Mouse (Mus musculus) embryonic facial prominence, embryonic 10.5 days (tissue): Measurements from ENCODE around the gene Galnt6. TPM values are rescaled to one million over a fixed set of nuclear protein-coding genes. Genes with fewer than 3 reads are reported as not detected.
A peak's percentile ranks its signal among the peaks of the same experiment; 100 is the strongest.

Source experiments
- DNase-seq: peaks from one replicate; pipeline ENCODE4 v3.0.0-alpha.2; 2017; ENCODE audit warnings: low spot score
- H3K27ac ChIP-seq: fragments of 300-500 bp; sonication (generic); replicated peaks from 2 replicates; pipeline ENCODE4 v1.5.1; 2016; ENCODE audit warnings: mild to moderate bottlenecking
- H3K27me3 ChIP-seq: fragments of 300-500 bp; sonication (generic); replicated peaks from 2 replicates; pipeline ENCODE4 v1.6.1; 2016; ENCODE audit warnings: low read depth, mild to moderate bottlenecking; ENCODE audit not compliant: poor library complexity, severe bottlenecking
- H3K36me3 ChIP-seq: fragments of 300-500 bp; sonication (generic); replicated peaks from 2 replicates; pipeline ENCODE4 v1.6.1; 2016; ENCODE audit warnings: mild to moderate bottlenecking, moderate library complexity
- H3K4me1 ChIP-seq: fragments of 300-500 bp; sonication (generic); 2 replicates; pipeline ENCODE4 v1.6.1; 2016
- H3K4me3 ChIP-seq: fragments of 300-500 bp; sonication (generic); 2 replicates; pipeline ENCODE4 v1.5.1; 2016; ENCODE audit warnings: mild to moderate bottlenecking, moderate library complexity
- H3K9me3 ChIP-seq: fragments of 300-500 bp; sonication (generic); 2 replicates; pipeline ENCODE4 v1.6.1; 2016; ENCODE audit warnings: mild to moderate bottlenecking
- WGBS: fragments of 180-500 bp; shearing (Covaris S2); methylation state at CpG from one replicate; pipeline ENCODE4 v1.1.7; 2016; 5-methylcytosine and 5-hydroxymethylcytosine counted together
- polyA plus RNA-seq: library from polyadenylated mRNA; unstranded; fragments of >200 nt; fragmentation: Nextera tagmentation; extraction: Ambion mirVana; gene quantifications from 2 replicates; pipeline ENCODE4 v1.2.1, GENCODE M21; 2016

The Galnt6 gene
- polyA plus RNA-seq, 1 experiment from 2014 or later = 0.16 TPM

GRCm38 (mm10) chr15:100762649-100763048, 33.5 kb upstream of the Galnt6 start:
- H3K9me3 ChIP-seq = no peaks in the 10 kb centered on the region
- no peaks in the 10 kb centered on the region; the same call in 1 of the 2 replicates for H3K36me3 ChIP-seq
- 52% methylated on average over 8 of the region's 8 CpGs for WGBS
- H3K27ac ChIP-seq = no peak overlapping the region
- H3K4me1 ChIP-seq = peaks cover 38% of the 10 kb centered on the region
- H3K27me3 ChIP-seq = peaks cover 11% of the 10 kb centered on the region
- DNase-seq = no peak
- H3K4me3 ChIP-seq = peak overlapping the region; percentile 74

GRCm38 (mm10) chr15:100761419-100762185, 32.4 kb upstream of the Galnt6 start, which contains the start of gene Slc4a8:
Slc4a8 (plus strand) TSS chr15:100761747.
- Histone ChIP-seq H3K4me3 (peak within 1 kb of the TSS; percentile 74), H3K9me3 (no peaks in the 10 kb centered on the region), H3K4me1 (peaks cover 36% of the 10 kb centered on the region), H3K27me3 (peaks cover 11% of the 10 kb centered on the region), H3K36me3 (no peaks in the 10 kb centered on the region; the same call in 1 of the 2 replicates), H3K27ac (peak within 1 kb of the TSS; percentile 85)
- DNase-seq = peak; percentile 98
- WGBS = under 1% methylated on average over 64 of the region's 64 CpGs

DNA sequence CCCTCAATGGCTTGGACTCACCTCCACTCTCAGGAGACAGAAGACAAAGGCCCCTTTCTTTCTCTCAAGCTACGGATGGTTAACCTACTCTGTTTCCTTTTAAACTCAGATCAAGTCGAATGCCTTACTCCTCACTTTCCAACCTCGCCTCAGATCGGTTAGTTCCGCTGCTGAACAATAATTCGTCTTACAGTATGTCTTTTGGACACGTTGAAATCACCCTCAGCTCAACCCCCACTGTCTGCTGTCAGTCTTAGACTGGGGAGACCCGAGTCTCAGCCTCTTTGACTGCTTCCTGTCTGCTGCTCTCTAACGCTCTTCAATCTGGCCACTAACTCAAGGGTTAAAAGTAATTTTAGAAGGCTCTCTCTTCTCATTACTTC, 31.9 kb upstream of the Galnt6 start:
- Histone ChIP-seq H3K27ac (peak overlapping the region; percentile 85), H3K4me3 (peak overlapping the region; percentile 74), H3K4me1 (peaks cover 34% of the 10 kb centered on the region), H3K27me3 (peaks cover 11% of the 10 kb centered on the region), H3K36me3 (no peaks in the 10 kb centered on the region; the same call in 1 of the 2 replicates), H3K9me3 (no peaks in the 10 kb centered on the region)
- 9% methylated on average over 9 of the region's 9 CpGs for WGBS
- peak; percentile 35 for DNase-seq

GRCm38 (mm10) chr15:100759286-100759685, 30.1 kb upstream of the Galnt6 start:
- Histone ChIP-seq H3K4me1 (peaks cover 49% of the 10 kb centered on the region), H3K27ac (no peak overlapping the region), H3K36me3 (no peaks in the 10 kb centered on the region), H3K9me3 (no peaks in the 10 kb centered on the region), H3K27me3 (peaks cover 11% of the 10 kb centered on the region), H3K4me3 (no peak overlapping the region)
- WGBS = 87% methylated on average over 10 of the region's 10 CpGs
- DNase-seq = no peak

GRCm38 (mm10) chr15:100757527-100757978, 28.4 kb upstream of the Galnt6 start:
- Histone ChIP-seq H3K27me3 (peaks cover 1% of the 10 kb centered on the region; the same call in 1 of the 2 replicates), H3K9me3 (no peaks in the 10 kb centered on the region), H3K27ac (no peak overlapping the region), H3K4me1 (peaks cover 46% of the 10 kb centered on the region), H3K36me3 (no peaks in the 10 kb centered on the region), H3K4me3 (peak overlapping the region; percentile 23)
- DNase-seq = peak; percentile 80
- WGBS = under 1% methylated on average over 7 of the region's 7 CpGs

GRCm38 (mm10) chr15:100755881-100756624, 26.9 kb upstream of the Galnt6 start:
- 85% methylated on average over 3 of the region's 3 CpGs for WGBS
- Histone ChIP-seq H3K9me3 (no peaks in the 10 kb centered on the region), H3K4me1 (peaks cover 32% of the 10 kb centered on the region), H3K27ac (no peak overlapping the region), H3K27me3 (no peaks in the 10 kb centered on the region; the same call in 1 of the 2 replicates), H3K4me3 (no peak overlapping the region), H3K36me3 (no peaks in the 10 kb centered on the region)
- no peak for DNase-seq

DNA sequence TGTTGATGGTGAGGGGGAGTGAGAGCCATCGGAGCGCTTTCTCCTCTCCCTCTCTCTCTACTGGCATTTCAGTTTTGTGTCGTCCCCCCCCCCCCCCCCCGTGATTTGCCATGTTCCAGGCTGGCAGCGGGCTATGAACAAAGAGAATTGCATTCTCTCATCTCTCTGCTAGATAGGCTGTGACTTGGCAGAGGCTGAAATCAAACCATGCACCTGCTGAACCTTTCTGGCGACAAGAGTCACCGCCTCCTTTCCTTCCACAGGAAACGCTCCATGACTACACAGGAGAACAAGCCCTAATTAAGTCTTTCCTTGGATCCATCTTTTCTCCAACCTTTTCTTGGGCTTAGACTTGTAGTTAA, 26.3 kb upstream of the Galnt6 start:
- Histone ChIP-seq H3K36me3 (no peaks in the 10 kb centered on the region), H3K27me3 (no peaks in the 10 kb centered on the region; the same call in 1 of the 2 replicates), H3K4me3 (peak overlapping the region; percentile 31; the same call in 1 of the 2 replicates), H3K4me1 (peaks cover 27% of the 10 kb centered on the region), H3K27ac (no peak overlapping the region), H3K9me3 (no peaks in the 10 kb centered on the region)
- DNase-seq = no peak
- WGBS = 46% methylated on average over 7 of the region's 8 CpGs

DNA sequence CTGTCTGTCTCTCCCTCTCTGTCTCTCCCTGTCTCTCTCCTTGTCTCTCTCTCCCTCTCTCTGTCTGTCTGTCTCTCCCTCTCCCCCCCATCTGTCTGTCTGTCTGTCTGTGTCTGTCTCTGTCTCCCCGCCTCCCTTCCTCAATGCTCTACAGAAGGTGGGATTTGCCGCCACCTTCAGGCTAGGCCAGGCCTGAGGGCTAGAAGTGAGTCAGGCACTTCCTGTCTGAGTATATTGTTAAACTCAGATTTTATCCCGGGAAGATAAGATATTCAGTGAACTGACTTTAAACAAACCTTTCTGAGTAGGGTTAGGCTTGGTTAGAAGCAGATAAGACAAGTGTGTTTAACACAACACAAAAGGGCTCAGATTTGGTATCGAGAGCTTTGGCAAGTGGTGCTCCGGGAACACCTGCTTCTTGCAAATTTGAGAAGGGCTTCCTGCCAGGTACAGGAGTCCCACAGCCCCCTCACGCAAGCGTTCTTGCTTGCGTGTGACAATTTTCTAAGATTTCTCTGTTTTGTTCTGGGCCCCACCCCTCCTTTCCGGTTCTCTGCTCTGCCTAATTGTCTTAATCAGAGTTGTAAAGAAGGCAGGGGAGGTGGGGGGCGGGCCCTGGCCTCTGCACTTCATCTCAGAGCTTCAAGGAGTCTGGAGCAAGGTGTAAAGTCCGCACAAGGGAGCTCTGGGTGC, 25.8 kb upstream of the Galnt6 start:
- Histone ChIP-seq H3K4me3 (peak overlapping the region; percentile 31), H3K36me3 (no peaks in the 10 kb centered on the region), H3K9me3 (no peaks in the 10 kb centered on the region), H3K27ac (no peak overlapping the region), H3K27me3 (peaks cover 3% of the 10 kb centered on the region; the same call in 1 of the 2 replicates), H3K4me1 (peaks cover 25% of the 10 kb centered on the region)
- WGBS = 16% methylated on average over 11 of the region's 11 CpGs
- DNase-seq = peak; percentile 42

DNA sequence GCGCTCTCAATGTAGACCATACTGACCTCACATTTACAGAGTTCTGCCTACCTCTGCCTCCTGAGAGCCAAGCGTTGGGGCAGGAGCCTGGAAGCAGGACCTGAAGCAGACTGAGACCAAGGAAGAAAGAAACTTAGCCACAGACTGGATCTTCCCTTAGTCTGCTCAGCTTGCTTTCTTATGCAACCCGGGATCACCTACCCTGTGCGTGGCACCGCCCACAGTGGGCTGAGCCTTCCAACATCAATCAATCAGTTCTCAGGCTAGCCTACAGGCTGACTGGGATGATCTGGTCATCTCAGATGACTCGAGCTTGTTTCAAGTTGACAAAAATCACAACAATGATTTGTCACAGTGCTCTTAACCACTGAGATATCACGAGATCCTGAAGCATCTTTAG, 24.9 kb upstream of the Galnt6 start:
- DNase-seq = no peak
- Histone ChIP-seq H3K4me1 (peaks cover 25% of the 10 kb centered on the region), H3K4me3 (no peak overlapping the region), H3K36me3 (no peaks in the 10 kb centered on the region), H3K9me3 (no peaks in the 10 kb centered on the region), H3K27me3 (peaks cover 8% of the 10 kb centered on the region), H3K27ac (no peak overlapping the region)
- 38% methylated on average over 7 of the region's 7 CpGs for WGBS

DNA sequence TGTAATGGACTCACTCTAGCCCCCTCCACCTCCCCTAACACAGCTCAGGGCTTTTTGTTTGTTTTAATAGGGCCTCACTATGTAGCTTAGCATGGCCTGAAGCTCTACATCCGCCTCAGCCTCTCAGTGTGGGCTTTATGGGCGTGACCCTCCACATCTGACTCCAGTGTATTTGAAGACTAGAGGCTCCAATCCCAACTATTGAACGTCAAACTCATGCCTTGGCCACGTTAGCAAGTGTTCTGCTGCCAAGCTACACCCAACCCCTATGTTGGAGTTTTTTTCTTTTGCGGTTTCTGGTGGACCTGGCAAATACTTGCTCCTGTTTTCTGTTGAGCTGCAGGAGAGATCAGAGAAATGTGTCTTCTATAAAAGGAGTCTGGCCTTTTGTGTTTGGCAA, 23.9 kb upstream of the Galnt6 start:
- DNase-seq = no peak
- 68% methylated on average over 5 of the region's 5 CpGs for WGBS
- no peaks in the 10 kb centered on the region for H3K36me3 ChIP-seq
- no peaks in the 10 kb centered on the region for H3K9me3 ChIP-seq
- H3K4me1 ChIP-seq = peaks cover 28% of the 10 kb centered on the region
- peaks cover 16% of the 10 kb centered on the region for H3K27me3 ChIP-seq
- H3K4me3 ChIP-seq = no peak overlapping the region
- H3K27ac ChIP-seq = no peak overlapping the region

DNA sequence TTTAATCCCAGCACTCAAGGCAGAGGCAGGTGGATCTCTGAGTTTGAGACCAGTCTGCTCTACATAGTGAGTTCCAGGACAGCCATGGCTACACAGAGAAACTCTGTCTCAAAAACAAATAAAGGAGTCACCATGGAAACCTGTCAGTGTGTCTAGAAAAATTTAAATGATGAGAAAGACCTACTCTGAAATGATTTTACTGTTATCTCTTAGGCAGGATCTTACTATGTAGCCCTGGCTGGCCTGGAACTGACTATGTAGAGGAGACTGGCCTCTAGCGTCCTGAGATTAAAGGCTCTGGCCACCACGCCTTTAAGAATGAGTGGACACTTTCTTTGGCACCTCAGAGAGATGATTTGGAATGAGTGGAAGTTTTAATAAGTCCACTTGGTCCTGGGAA, 23.3 kb upstream of the Galnt6 start:
- H3K36me3 ChIP-seq = no peaks in the 10 kb centered on the region
- H3K27ac ChIP-seq = no peak overlapping the region
- peaks cover 28% of the 10 kb centered on the region for H3K4me1 ChIP-seq
- H3K9me3 ChIP-seq = no peaks in the 10 kb centered on the region
- H3K4me3 ChIP-seq = no peak overlapping the region
- DNase-seq = no peak
- peaks cover 16% of the 10 kb centered on the region for H3K27me3 ChIP-seq
- WGBS = 82% methylated on average over 2 of the region's 2 CpGs

DNA sequence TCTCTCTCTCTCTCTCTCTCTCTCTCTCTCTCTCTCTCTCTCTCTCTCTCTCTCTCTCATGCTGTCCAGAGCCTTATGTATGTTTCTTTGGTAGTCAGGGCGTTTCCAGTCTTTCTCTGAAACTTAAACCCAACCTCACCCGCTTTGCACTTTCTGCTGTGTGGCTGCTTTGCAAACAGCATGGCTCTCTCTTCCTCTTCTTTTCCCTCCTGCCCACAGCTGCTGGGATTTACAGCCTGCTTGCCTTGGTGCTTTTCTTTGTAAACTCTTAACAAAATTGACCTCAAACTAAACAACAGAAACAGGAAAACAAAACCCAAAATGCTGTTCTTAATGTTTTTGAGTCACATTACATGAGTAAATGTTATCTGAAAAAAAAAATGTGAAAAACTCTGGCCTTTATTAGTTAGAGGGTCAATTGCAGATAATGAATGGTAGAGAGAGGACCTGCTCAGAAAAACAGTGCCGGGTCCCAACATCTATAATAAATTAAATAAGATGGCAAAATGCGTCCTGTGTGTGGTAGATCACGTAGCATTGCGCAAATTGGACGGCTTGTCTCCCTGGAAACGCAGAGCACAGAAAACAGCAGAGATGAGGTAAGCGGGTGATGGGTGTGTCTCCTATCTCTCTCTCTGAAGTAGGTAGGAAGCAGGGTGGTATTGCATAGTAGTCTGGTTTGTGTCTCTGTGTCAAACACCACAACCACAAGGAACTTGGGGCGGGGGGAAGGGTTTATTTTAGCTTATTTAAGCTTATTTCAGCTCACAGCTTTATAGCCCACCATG, 20.8 kb upstream of the Galnt6 start:
- WGBS = 82% methylated on average over 10 of the region's 10 CpGs
- DNase-seq = no peak

More for the DNA sequence above, 20.8 kb upstream of the Galnt6 start:
- Histone ChIP-seq H3K4me3 (no peak overlapping the region), H3K36me3 (no peaks in the 10 kb centered on the region), H3K9me3 (no peaks in the 10 kb centered on the region), H3K27me3 (peaks cover 16% of the 10 kb centered on the region), H3K4me1 (peaks cover 28% of the 10 kb centered on the region), H3K27ac (no peak overlapping the region)
